Mouse (Mus musculus) heart, postnatal 10 days (tissue): ENCODE data around the gene Glod4. TPM values are rescaled to one million over a fixed set of nuclear protein-coding genes. Genes with fewer than 3 reads are reported as not detected.

ENCODE experiments used
- DNase-seq, 2 experiments: peaks; one replicate each; pipeline ENCODE4 v3.0.0; 2021
- intact Hi-C: fragments of 180-260 bp; cut with DNase I; formaldehyde crosslinking; loops from one replicate; pipeline ENCODE4 v1.15.1; 2025
- total RNA-seq, 2 experiments: library from RNA; stranded (reverse); gene quantifications; 2 replicates each; pipeline ENCODE4 v1.2.3; 2021

Gene Glod4
- total RNA-seq, 2 experiments from 2014 or later: 51.3 to 53.7 TPM

DNA sequence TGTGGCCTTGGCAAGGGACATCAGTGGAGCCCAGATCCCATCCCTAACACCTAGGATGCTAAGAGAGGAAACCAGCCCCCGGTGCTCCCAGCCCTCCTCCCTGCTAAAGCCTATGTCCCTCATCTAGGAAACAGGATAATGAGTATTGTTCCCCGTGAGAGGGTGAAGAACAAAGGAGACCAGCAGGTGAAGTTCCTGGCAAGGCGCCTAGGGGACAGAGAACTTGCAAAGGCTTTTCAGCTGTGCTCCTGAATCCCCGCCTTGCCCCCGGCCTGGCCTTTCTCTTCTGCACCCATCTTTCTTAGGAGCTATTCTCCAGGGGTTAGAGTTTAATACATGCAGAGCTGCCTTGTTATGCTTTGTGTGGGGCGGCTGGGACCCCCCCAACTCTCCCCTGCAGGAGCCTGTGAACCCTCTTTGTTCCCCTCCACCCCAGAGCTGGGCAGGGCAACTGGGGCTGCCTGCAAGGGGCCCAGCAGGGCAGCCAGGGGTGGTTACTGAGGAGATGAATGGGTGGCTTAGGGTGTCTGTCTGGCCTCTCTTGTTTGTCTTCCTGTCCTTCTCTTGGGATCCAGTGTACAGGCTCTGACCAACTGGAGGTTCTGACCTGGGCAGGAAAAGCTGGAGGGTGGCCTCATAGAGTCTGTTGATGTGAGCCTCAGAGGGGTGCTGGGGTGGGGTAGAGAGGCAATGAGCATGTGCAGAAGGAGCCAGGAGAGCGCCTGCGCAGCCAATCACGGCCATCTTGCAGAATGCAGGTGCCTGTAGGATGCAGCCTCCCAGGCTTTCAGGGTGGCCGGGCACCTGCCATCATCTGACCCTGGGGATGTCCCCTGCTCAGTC is 16.9 kb upstream of the Glod4 start:
- DNase-seq: no peak
- intact Hi-C loops: no loop called here

- DNase-seq: no peak
- intact Hi-C loops: no loop called here
Measured at GRCm38 (mm10) chr11:76258511-76258910, 15.0 kb upstream of the Glod4 start.

DNA sequence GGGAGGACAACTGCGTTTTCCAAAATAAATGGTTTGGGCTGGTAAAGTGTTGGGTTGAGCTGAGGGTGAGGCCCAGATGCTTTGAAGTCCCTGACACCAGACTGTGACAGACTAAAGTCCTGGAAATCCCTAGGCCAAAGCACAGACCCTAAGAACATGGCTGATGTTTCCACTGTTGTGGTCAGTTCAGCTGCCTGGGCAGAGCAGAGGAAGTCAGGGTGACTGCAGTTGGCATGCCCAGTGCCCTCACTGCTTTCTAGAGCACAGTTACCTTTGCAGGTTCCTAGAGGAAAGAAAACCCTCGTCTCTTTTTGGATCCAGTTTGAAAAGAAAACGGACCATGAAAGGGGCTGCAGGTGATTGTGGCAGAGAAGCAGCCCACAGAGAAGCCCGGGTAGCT is 13.9 kb upstream of the Glod4 start:
- intact Hi-C loops: no loop called here
- no peak for DNase-seq

GRCm38 (mm10) chr11:76256129-76256528 is 12.6 kb upstream of the Glod4 start:
- no peak for DNase-seq
- intact Hi-C loops: no loop called here

DNA sequence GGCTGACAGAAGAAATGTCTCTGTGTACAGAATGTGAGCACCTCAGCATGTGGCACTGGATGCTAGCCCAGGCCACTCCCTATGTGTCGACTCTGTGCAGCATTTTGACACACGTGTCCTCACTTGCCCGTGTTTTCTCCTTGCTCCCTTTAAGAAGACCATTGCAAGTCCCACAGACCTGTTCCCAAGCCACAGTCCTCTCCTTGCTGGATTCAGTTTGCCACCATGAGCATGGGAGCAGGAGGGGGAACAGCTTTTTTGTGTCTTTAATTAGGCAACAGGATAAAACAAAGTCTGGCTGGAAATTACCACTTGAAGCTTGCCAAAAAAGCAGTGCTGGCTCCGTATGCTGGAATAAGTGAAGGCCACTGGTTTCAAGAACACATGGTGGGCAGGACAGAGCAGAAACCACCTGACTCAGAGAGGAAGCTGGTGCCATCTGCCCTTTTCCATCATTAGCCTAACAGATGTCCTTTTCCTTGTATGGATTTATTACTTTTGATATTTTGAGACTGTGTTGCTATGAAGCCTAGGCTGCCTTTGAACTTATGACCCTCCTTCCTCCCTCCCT is 12.0 kb upstream of the Glod4 start:
- DNase-seq: peak in 1 of 2 experiments; percentile 32
- intact Hi-C loops: no loop called here

DNA sequence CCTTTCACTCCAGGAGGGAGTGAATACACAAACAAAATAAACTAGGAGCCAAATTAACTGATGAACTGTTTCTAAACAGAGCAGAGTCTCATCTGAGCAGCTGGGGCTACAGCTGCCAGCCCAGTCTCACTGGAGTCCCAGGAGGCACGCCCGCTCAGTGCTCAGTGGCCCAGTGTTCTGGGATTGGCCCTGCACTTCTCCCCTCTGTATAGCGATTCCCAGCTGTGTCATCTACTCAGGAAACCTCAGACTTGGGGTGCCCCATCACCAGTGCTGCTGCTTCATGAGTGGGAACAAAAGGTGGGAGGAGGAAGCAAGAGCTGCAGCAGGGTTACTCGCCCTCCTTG is 10.4 kb upstream of the Glod4 start:
- DNase-seq: peak in 1 of 2 experiments; percentile 35
- intact Hi-C loops: loop anchor here (1.0 to 5.0 kb wide), 2 partner anchors 152 to 198 kb away; partner anchors contain the start of gene Timm22

DNA sequence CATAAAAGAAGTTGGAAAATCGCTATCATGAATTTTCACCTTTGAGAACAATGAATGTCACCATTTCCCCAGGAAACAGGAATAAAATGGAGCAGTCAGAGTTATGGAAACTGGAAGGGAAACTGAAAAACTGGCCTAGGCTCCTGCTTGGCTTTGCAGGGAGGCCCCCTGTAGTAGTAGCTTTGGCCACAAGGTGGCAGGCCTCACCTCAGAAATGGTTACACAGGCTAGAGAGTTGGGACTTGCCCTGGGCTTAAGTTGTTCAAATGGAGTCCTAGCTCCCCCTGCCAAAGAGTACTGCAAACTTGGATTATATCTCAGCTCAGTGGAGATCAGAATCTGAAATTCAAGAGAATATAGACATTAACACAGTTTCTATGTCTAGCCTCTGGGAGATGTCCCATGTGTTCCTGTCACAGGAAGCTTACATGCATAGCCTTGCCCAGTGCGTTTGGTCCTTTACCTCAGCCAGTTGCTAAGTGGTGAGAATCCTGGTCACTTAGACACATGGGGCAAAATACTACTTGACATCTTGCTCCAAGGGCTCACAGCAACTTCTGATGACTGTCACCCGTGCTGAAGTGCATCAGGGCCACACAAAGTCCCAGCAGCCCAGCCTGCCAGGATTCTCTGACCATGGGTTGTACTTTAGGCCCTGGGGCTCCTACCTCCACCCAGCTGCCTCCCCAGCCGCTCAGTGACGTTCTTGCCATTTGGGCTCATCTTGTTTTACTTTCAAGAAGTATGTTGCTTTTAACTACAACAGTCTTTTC is 9.8 kb upstream of the Glod4 start:
- intact Hi-C loops: loop anchor here (1.0 to 5.0 kb wide), 2 partner anchors 153 to 199 kb away; partner anchors contain the start of gene Timm22
- peak; percentile 90 to 94 for DNase-seq

GRCm38 (mm10) chr11:76252036-76252435 is 8.5 kb upstream of the Glod4 start:
- no peak for DNase-seq
- intact Hi-C loops: loop anchor here (5.0 kb wide), 1 partner anchor 200 kb away; no protein-coding TSS in a partner anchor

GRCm38 (mm10) chr11:76247239-76247638 is 3.7 kb upstream of the Glod4 start:
- intact Hi-C loops: no loop called here
- DNase-seq: no peak

GRCm38 (mm10) chr11:76246439-76246838 is 2.9 kb upstream of the Glod4 start:
- intact Hi-C loops: no loop called here
- DNase-seq: no peak

DNA sequence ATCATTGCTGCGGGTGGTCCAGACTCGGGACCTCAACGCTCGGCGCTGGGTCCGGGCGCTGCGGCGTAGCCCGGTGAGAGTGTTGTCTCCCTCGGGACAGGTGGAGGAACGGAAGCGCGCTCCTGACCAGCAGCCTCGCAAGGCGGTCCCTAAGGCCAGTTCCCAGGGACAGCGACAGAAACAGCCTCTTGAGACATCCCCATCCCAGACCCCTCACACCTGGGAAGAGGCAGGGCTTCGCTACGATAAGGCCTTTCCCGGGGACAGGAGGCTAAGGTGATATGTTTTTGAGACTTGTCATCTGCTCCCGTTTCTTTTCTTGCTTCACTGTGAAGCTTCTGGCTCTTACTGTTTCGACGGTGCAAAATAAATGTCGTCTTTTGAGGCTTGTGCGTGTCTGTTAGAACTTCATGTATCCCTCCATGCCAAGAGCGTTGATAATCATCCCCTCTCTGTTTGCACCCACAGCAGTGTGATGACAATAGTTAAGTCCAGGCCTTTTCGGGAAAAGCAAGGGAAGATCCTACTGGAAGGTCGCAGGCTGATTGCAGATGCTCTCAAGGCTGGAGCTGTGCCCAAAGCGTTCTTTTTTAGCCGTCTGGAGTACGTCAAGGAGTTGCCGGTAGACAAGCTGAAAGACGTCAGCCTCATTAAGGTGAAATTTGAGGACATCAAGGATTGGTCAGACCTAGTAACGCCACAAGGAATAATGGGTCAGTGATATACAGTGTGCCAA is 454 bp upstream of the Glod4 start:
- intact Hi-C loops: no loop called here
- peak in 1 of 2 experiments; percentile 23 for DNase-seq

DNA sequence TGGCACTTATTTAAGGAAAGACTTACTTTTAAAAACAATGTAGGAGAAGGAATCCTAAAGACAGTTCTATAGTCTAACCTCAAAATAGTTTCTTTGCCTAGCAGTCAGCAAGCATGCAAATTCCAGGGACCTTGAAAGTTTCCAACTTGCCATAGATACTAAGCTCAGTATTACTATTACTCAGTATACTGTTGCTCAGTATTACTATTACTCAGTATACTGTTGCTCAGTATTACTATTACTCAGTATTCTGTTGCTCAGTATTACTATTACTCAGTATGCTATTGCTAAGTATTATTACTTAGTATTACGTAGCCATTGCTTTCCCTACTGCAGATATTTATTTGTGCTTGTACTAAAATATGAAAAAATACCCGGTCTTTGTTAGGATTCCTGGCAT is 3.8 kb downstream of the Glod4 start:
- intact Hi-C loops: no loop called here
- no peak for DNase-seq

DNA sequence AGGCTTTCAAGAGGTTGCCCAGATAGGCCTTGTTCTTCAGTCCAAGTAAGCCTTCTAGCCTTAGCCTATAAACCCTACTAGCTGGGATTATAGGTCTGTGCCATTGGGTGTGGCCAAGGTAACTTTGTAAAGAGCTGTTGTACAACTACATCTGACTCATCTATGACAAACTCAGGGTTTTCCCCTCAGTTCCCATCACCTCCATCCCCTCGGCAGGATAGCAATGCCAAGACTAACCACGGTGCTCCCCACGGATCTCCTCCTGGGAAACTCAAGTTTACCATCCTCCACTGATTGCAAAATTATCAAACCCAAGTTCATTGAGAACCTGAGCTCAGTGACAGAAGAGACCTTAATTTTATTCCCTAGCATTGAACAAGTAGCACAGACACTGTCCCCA is 7.4 kb downstream of the Glod4 start:
- intact Hi-C loops: no loop called here
- DNase-seq: no peak

DNA sequence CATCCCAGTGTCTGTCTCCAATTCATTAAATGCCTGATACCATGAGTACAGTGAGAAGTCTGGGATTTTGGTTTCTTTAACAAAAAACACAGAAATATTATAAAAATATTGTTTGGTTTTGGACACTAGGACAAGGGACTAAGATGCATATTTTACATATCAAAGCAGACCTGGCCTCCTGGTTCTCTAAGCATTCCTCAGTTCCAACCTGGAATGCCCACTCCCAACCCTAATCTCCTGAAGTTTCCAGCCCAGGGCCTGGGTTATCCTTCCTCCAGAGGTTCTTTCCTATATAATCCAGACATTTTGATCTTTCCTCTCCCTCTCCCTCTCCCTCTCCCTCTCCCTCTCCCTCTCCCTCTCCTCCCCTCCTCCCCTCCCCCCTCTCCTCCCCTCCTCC is 18.5 kb downstream of the Glod4 start:
- intact Hi-C loops: no loop called here

GRCm38 (mm10) chr11:76224631-76225030 is 18.9 kb downstream of the Glod4 start:
- intact Hi-C loops: no loop called here

More for the DNA sequence above, 18.5 kb downstream of the Glod4 start:
- no peak for DNase-seq

GRCm38 (mm10) chr11:76217390-76217800 is 26.1 kb downstream of the Glod4 start, which contains the start of the genes Dbil5 and Gemin4:
TSS of gene Dbil5 (plus strand) at chr11:76217608.
TSS of gene Gemin4 (minus strand) at chr11:76217664.
- peak; percentile 97 to 98 for DNase-seq
- intact Hi-C loops: loop anchor here (1.0 to 5.0 kb wide), 2 partner anchors 38 to 435 kb away; partner anchors contain the start of genes Fam57a and Vps53

More at GRCm38 (mm10) chr11:76224631-76225030, 18.9 kb downstream of the Glod4 start:
- DNase-seq: no peak

- intact Hi-C loops: loop anchor here (1.0 to 5.0 kb wide), 2 partner anchors 38 to 435 kb away; partner anchors contain the start of genes Fam57a and Vps53
Measured at GRCm38 (mm10) chr11:76216681-76217389, 26.7 kb downstream of the Glod4 start.

GRCm38 (mm10) chr11:76216049-76216540 is 27.4 kb downstream of the Glod4 start:
- no peak for DNase-seq
- intact Hi-C loops: loop anchor here (5.0 kb wide), 1 partner anchor 434 kb away; no protein-coding TSS in a partner anchor

More at GRCm38 (mm10) chr11:76216681-76217389, 26.7 kb downstream of the Glod4 start:
- peak; percentile 37 to 41 for DNase-seq

DNA sequence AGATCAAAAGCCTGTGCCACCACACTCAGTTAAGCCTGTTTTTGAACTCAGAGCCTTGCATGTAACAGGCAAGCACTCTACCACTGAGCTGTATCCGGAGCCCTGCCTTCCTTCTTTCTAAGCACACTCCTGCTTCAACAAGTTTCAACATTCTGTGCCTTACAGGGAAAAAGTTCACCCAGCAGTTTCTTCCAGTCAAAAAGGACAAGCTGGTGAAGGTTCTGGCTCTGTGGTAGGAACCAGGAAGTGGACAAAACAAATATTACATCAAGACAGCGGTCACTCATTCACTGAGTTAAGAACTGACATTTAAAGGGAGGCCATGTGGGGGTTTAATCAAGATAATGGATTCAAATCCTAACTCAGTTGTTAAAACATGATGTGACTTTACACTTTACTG is 28.5 kb downstream of the Glod4 start:
- intact Hi-C loops: loop anchor here (5.0 kb wide), 1 partner anchor 433 kb away; no protein-coding TSS in a partner anchor
- no peak for DNase-seq
